36 mouse cellular contexts compared by ENCODE assay signal in the genomic region with DNA sequence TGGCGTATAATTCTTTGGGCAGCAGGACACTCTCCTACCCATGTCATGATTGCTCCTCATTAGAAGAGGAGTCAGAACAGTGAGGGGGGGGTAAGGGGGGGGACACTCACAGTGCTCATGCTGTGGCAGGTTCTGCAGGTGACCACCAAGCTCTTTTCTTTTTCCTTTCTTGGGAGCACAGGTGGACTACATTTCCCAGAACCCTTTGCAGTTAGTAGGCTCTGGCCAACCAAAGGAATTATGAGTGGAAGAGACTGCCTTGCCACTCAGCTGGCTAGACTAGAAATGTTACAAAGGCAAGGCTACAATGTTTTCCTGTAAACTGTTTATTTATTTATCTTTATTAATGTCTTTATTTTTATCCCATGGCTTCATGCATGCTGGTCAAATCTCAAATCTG. TPM values are rescaled to one million over a fixed set of nuclear protein-coding genes. Genes with fewer than 3 reads are reported as not detected.
"Had no signal": no experiment of that assay in that cellular context is flagged by ENCODE, and none has a peak within 500 bp of the region (broad histone marks: within the 10 kb centered on the region; RNA-seq: fewer than 3 reads in every experiment).

No protein-coding gene starts in this region.

- ATAC-seq: hindbrain, embryonic 16.5 days; hindbrain, postnatal 0 days; inflammation-experienced regulatory T-cells, adult 6 months; intestine, embryonic 15.5 days; intestine, embryonic 16.5 days; intestine, postnatal 0 days had no signal

- DNase-seq: heart, postnatal 10 days; heart, postnatal 14 days; heart, postnatal 36 days; heart, postnatal 4 days; kidney, adult 11 months; kidney, adult 18-20 months; kidney, adult 2 months; kidney, adult 8-10 months; kidney, adult 9 months; kidney, postnatal 10 days; kidney, postnatal 14 days; kidney, postnatal 25 days; kidney, postnatal 36 days; kidney, postnatal 4 days; layer of hippocampus, adult 9-11 months; layer of hippocampus, postnatal 36 days had no signal

- H3K36me3 ChIP-seq: heart, embryonic 12.5 days; heart, embryonic 13.5 days; heart, embryonic 15.5 days; hindbrain, embryonic 10.5 days; hindbrain, embryonic 12.5 days; hindbrain, embryonic 13.5 days; hindbrain, embryonic 15.5 days; intestine, embryonic 15.5 days; kidney, embryonic 15.5 days had no signal

- H3K9me3 ChIP-seq: heart, embryonic 12.5 days; heart, embryonic 13.5 days; heart, embryonic 15.5 days; hindbrain, embryonic 10.5 days; hindbrain, embryonic 12.5 days; hindbrain, embryonic 13.5 days; hindbrain, embryonic 15.5 days; intestine, embryonic 15.5 days; kidney, embryonic 15.5 days had no signal

- H3K4me3 ChIP-seq: heart, embryonic 12.5 days; heart, embryonic 13.5 days; heart, embryonic 15.5 days; hindbrain, embryonic 10.5 days; hindbrain, embryonic 12.5 days; hindbrain, embryonic 13.5 days; hindbrain, embryonic 15.5 days; intestine, embryonic 15.5 days; kidney, embryonic 15.5 days; layer of hippocampus, adult 2 months; left cerebral cortex, adult 2 months had no signal

- H3K27me3 ChIP-seq: hindbrain, embryonic 12.5 days; hindbrain, embryonic 15.5 days; intestine, embryonic 15.5 days; kidney, embryonic 15.5 days had no signal

- H3K4me1 ChIP-seq: heart, embryonic 12.5 days; heart, embryonic 13.5 days; heart, embryonic 15.5 days; hindbrain, embryonic 10.5 days; hindbrain, embryonic 12.5 days; hindbrain, embryonic 13.5 days; hindbrain, embryonic 15.5 days; intestine, embryonic 15.5 days; kidney, embryonic 15.5 days had no signal

- H3K27ac ChIP-seq: heart, embryonic 13.5 days; heart, embryonic 15.5 days; hindbrain, embryonic 10.5 days; hindbrain, embryonic 12.5 days; hindbrain, embryonic 13.5 days; hindbrain, embryonic 14.5 days; hindbrain, embryonic 15.5 days; hindbrain, postnatal 0 days; intestine, embryonic 15.5 days; kidney, embryonic 15.5 days; kidney, postnatal 0 days; layer of hippocampus, adult 2 months; left cerebral cortex, adult 2 months had no signal

- H3K4me2 ChIP-seq: heart, embryonic 11.5 days; heart, embryonic 12.5 days; heart, embryonic 13.5 days; heart, embryonic 15.5 days; hindbrain, embryonic 12.5 days; hindbrain, embryonic 13.5 days; hindbrain, embryonic 14.5 days; hindbrain, embryonic 15.5 days; intestine, embryonic 15.5 days; kidney, embryonic 15.5 days had no signal

- H3K9ac ChIP-seq: heart, embryonic 12.5 days; heart, embryonic 13.5 days; heart, embryonic 15.5 days; hindbrain, embryonic 12.5 days; hindbrain, embryonic 13.5 days; hindbrain, embryonic 14.5 days; hindbrain, embryonic 15.5 days; intestine, embryonic 15.5 days; kidney, embryonic 15.5 days had no signal

RNA-seq across cellular contexts. Expression of gene Ifnlr1, which starts 53.6 kb away (rescaled TPM):
- polyA plus RNA-seq: inflammation-experienced regulatory T-cells, adult 6 months had no signal

RNA-seq across cellular contexts. Expression of gene Grhl3, which starts 59.0 kb away (rescaled TPM):
- total RNA-seq: heart, postnatal 14 days; heart, postnatal 36 days; hematopoietic stem cell, adult 5-6 weeks had no signal
- polyA plus RNA-seq: inflammation-experienced regulatory T-cells, adult 6 months had no signal
